Mouse (Mus musculus) CH12F3 (cell line): Measurements from ENCODE around the gene Ppp1r16b.

Experiments
- in situ Hi-C: fragments of 300-500 bp; cut with MboI; formaldehyde crosslinking; loops from 2 replicates; pipeline ENCODE4 v1.14.3; 2020; ENCODE audit warnings: low sequenced_read_pairs

The Ppp1r16b gene

GRCm38 (mm10) chr2:158665098-158665497 lies at the start of gene Ppp1r16b:
Ppp1r16b (plus strand) TSS chr2:158665398.
- in situ Hi-C loops, result no loop called here

- in situ Hi-C loops, result no loop called here
Observed at GRCm38 (mm10) chr2:158615702-158616101, 49.5 kb upstream of the Ppp1r16b start.

GRCm38 (mm10) chr2:158616296-158616695 lies 48.9 kb upstream of the Ppp1r16b start:
- in situ Hi-C loops, result no loop called here

DNA sequence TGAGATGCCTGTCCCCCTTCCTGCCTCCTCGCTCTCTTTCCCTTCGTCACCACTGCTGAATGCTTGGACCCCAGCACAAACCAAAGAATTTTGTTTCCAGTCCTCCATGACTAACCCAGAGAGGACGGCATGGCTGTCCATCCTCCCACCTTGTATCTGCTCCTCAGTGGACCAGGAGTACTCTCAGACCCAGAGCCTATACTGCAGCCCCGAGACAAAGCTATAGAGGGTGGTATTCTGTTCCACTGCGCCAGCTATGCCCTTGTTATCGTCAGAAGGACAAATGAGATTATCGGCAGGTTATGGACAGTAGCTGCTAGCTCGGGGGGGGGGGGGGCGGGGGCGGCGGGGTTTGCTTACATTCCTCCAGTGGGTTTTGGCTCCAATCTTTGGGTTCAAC lies 48.4 kb upstream of the Ppp1r16b start:
- in situ Hi-C loops, result no loop called here

- in situ Hi-C loops, result no loop called here
Observed at GRCm38 (mm10) chr2:158624718-158625222, 40.4 kb upstream of the Ppp1r16b start, which contains the start of gene Actr5. Actr5 (plus strand) TSS chr2:158624888.

DNA sequence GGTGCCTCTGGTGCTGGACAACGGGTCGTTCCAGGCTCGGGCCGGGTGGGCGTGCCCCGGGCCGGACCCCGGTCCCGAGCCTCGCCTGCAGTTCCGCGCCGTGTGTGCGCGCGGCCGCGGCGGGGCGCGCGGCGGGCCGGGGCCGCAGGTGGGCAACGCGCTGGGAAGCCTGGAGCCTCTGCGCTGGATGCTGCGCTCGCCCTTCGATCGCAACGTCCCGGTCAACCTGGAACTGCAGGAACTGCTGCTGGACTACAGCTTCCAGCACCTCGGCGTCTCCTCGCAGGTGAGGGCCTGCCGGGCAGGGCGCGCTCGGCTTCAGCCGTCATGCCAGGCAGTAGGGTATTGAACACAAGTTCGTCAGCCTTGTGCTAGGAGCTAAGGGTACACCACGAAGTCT lies 40.0 kb upstream of the Ppp1r16b start:
- in situ Hi-C loops, result no loop called here

- in situ Hi-C loops, result no loop called here
Observed at GRCm38 (mm10) chr2:158625697-158626096, 39.5 kb upstream of the Ppp1r16b start.

- in situ Hi-C loops, result no loop called here
Observed at GRCm38 (mm10) chr2:158628858-158629257, 36.3 kb upstream of the Ppp1r16b start.

DNA sequence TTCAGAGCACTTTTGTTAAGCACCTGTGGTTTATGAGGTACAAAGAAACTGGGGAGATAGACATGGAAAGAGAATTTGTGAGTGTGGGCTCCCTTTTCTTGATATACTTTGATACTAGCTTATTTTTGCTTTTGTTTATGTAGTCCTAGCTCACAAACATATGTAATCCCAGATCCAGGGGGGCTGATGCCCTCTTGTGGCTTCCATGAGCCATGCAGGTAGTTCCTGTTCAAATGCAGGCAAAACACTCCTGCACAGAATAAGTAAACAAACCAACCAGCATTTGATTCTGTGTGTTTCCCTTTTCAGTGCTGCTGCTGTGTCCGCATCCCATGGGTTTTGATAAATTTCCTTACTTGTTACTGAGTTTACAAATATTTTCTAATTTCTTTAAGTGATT lies 35.8 kb upstream of the Ppp1r16b start:
- in situ Hi-C loops, result no loop called here

GRCm38 (mm10) chr2:158631873-158632272 lies 33.3 kb upstream of the Ppp1r16b start:
- in situ Hi-C loops, result loop anchor here (10.0 kb wide), 1 partner anchor 87 kb away; no protein-coding TSS in a partner anchor

DNA sequence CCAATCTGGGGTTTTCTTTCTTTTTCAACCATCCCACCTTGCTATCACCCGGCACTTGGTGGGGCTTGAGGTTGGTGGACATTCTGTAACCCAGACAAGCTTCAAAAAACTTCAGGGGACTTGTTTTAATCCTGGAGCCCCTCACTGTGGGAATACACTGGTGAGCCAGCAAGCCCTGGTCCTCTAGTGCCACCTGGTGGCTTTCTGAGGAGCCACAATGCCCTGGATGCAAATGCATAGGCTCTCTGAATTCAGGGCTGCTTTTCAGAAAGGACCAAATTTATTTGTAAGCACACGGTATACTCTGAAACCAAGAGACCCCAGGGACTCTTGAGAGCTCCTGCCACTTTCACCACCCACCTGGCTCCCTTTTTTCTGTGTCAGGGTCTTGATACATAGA lies 23.3 kb upstream of the Ppp1r16b start:
- in situ Hi-C loops, result no loop called here

DNA sequence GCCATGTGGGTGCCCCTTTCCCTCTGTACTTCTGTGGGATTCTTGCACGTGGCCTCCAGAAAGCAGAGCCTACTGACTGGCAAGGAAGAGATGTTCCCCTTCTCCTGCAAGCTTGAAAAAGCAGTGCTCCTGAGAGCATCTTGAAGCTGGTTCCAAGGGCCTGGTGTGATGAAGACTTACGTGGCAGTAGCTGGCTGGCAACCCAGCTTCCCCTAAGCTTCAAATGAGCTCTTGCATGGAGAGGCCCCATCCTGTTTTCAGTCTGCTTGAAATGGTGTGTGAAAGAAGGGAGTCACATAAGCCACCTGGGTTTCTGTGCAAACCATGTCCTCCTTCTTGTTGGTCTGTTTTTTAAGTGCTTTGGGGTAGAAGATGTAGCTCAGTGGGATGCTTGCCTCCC lies 22.6 kb upstream of the Ppp1r16b start:
- in situ Hi-C loops, result no loop called here

- in situ Hi-C loops, result no loop called here
Observed at GRCm38 (mm10) chr2:158643791-158644190, 21.4 kb upstream of the Ppp1r16b start.

- in situ Hi-C loops, result no loop called here
Observed at GRCm38 (mm10) chr2:158651159-158651908, 13.9 kb upstream of the Ppp1r16b start.

- in situ Hi-C loops, result no loop called here
Observed at GRCm38 (mm10) chr2:158652985-158653384, 12.2 kb upstream of the Ppp1r16b start.

GRCm38 (mm10) chr2:158654717-158655116 lies 10.5 kb upstream of the Ppp1r16b start:
- in situ Hi-C loops, result no loop called here

DNA sequence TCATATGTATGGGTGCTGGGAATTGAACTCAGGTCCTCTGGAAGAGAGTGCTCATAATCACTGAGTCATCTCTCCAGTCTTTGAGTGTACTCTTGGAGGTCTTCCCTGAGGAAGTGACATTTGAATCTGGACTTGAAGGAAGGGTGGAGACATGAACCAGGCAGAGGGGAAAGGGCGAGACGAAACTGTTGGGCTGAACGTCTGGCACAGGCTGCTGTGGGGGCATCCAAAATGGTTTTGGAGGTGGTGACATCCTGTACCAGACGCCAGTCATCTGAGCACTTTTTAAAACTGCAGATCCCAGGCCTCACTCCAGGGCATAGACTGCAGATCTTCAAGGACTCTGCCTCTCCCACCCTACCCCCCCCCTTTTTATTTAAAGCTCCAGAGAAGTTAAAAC lies 9.4 kb upstream of the Ppp1r16b start:
- in situ Hi-C loops, result no loop called here

DNA sequence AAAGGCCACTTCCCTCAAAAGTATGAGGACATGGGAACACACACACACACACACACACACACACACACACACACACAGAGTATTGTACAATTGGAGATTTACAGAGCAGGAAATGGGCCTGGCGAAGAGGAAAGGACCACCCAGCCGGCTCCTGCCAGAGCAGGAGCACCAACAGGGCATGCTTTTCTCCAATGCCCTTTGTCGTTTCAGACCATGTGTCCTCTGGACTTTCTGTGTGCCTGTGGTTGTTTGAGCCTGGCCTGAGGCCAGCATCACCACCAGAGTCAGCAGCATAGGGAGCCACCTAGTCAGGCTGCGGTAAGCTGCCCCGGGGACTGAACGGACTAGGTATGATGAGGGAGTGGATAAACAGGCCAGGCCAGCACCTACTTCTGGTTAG lies 6.4 kb upstream of the Ppp1r16b start:
- in situ Hi-C loops, result no loop called here

DNA sequence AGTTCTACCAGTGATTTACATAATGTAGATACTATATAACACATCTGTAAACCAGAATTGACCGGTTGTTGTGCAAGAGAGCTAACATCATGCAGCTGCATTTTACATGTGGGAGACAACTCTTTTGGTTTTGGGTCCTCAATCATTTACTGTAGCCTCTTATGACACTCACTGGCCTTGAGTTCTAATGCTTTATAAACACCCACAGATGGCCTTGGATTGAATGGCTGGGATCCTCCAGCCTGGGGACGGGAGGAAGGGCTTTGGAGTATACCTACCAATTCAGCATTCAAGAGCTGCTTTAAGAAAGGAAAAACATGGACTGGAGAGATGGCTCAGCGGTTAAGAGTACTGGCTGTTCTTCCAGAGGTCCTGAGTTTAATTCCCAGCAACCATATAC lies 5.9 kb upstream of the Ppp1r16b start:
- in situ Hi-C loops, result no loop called here

GRCm38 (mm10) chr2:158666071-158666800 lies 1.0 kb downstream of the Ppp1r16b start:
- in situ Hi-C loops, result no loop called here

DNA sequence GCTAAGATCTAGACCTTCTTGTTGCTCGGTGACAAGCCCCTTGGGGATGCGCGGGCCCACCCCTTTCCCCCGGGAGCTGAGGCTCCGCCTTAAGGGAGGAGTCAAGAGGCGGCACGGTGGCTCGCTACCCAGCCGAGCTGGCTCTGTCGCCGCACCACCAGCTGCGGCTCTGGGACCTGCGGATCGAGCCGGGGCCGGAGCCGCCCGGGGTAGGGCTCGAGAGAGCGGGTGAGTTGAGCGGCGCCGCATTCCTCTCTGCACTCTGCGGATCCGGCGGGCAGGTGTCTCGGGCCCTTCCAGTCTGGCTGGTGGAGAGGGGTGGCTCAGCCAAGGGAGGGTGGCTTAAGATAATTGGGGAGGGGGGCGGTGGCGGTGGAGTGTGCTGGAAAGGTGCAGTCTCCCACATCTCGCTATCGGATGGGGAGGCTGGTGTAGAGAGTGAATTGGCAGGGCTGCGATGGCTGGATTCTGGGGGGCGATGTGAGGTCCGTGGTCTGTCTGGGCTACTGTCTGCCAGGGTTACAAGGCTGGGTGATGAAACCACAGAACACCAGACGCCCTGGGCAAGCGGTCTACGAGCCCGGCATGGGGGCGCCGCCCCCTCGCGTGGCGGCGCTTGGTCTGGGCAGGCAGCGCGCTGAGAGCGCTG lies 1.9 kb downstream of the Ppp1r16b start:
- in situ Hi-C loops, result no loop called here
